Mouse (Mus musculus): Measurements from ENCODE around the gene Gp1bb. TPM values are rescaled to one million over a fixed set of nuclear protein-coding genes. Genes with fewer than 3 reads are reported as not detected.

The Gp1bb gene
- polyA plus RNA-seq, 1 experiment from 2014 or later, result 3.8 TPM

DNA sequence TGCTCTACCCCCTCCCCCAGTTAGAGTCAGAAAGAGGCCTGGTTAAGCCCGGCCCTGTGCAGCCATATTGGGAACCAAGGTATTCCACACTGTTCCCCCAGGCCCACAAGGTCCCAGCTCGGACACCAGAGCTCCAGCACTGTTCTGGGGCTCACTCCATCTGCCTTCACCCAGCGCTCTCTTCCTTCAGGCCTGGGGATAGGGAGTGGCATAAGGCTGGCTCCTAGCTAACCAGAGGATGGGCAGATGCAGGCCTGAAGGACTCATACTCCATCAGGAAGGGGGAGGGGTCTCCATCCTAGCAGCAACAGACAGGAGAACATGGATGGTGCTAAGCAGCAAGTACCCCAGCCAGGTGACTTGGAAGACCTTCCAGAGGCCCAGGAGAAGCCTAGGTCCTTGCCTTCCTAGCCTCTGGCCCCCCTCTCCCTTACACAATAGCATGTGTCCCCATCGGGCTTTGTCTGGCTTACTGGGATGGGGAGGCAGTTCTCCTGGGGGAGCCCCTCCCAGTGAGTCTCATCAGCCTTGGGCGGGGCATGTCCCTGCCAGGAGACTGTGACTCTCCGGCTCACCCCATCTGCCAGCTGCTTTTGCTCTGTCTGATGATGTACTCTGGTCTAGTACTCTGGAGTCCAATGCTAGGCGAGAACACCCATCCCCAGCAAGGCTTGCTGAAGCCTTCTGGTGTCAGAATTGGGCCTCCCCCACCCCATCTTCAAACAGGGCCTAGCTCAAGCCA is 6.2 kb upstream of the Gp1bb start:
- H3K27me3 ChIP-seq, result peaks cover 78% of the 10 kb centered on the region
- no peaks in the 10 kb centered on the region for H3K36me3 ChIP-seq
- 0 out of 2 replicates have a peak overlapping the region, but pooled peaks have one; percentile 72 for H3K9ac ChIP-seq
- H3K4me2 ChIP-seq, result peak overlapping the region; percentile 98
- peaks cover 30% of the 10 kb centered on the region for H3K4me1 ChIP-seq (replicated peaks)
- 70% methylated on average over 7 of the region's 7 CpGs for WGBS
- ATAC-seq (replicated peaks; ENCODE audit: insufficient number of reproducible peaks, insufficient read depth, low FRiP score, low read depth), result no peak
- peak overlapping the region; percentile 79 for H3K4me3 ChIP-seq
- H3K27ac ChIP-seq, result no peak overlapping the region
- no peaks in the 10 kb centered on the region for H3K9me3 ChIP-seq (replicated peaks)

DNA sequence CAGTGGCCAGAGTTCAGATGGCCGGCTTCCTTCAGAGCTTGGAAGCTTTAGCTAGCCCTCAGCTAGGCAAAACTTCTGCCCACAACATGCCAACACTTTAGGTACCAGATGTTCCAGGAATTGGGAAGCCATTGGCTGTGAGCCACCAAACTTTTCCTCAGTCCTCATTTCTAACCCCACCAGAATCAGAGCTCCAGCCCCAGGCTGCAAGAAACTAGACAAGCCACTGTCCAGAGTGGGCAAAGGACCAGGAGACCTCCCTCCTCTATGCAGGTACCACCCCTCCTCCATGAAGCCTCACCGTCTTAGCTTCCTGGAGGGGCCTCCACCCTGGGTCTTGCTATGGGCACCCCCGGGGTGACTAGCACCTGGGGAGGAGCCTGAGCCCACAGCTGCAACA is 5.0 kb upstream of the Gp1bb start:
- H3K4me3 ChIP-seq, result no peak overlapping the region

DNA sequence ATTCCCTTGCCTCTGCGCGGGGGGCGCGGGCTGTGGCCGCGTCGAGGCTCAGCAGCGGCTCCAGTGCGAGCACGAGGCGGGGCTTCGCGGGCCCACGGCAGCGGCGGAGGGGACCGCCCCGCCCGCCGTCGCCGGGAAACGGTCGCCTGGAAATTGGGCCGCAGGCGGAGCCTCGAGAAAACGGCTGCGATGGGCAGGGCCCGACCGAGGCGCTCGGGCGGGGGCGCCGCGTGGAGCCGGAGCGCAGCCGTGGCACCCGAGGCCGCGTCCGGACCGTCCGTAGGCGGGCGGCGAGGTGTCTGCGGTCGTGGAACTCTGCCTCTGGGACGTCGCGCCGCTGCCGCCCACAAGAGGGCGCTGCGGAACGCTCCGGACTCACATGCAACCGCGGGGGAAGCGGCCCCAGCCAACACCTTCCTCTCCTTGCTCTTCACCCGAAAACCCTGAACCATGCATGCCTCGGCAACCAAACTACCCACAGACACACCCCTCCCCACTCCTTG is 4.2 kb upstream of the Gp1bb start, which contains the start of gene Gm49601:
TSS of gene Gm49601 (minus strand) at position 52 of the 503 bp plus-strand sequence.
- Histone ChIP-seq H3K4me3 (peak within 1 kb of the TSS; percentile 56), H3K27ac (no peak within 1 kb of the TSS), H3K36me3 (no peaks in the 10 kb centered on the region), H3K27me3 (peaks cover 94% of the 10 kb centered on the region), H3K9me3 (replicated peaks) (no peaks in the 10 kb centered on the region), H3K4me2 (peak within 1 kb of the TSS; percentile 90), H3K4me1 (replicated peaks) (peaks cover 39% of the 10 kb centered on the region), H3K9ac (peak within 1 kb of the TSS; percentile 49)
- ATAC-seq (replicated peaks; ENCODE audit: insufficient number of reproducible peaks, insufficient read depth, low FRiP score, low read depth), result 0 out of 2 replicates have a peak, but pooled peaks have one; percentile 12
- WGBS, result under 1% methylated on average over 63 of the region's 65 CpGs

More for the DNA sequence above, 5.0 kb upstream of the Gp1bb start:
- ATAC-seq (replicated peaks; ENCODE audit: insufficient number of reproducible peaks, insufficient read depth, low FRiP score, low read depth), result no peak
- Histone ChIP-seq H3K4me2 (peak overlapping the region; percentile 90; the same call in 1 of the 2 replicates), H3K36me3 (no peaks in the 10 kb centered on the region), H3K4me1 (replicated peaks) (peaks cover 32% of the 10 kb centered on the region), H3K27me3 (peaks cover 90% of the 10 kb centered on the region), H3K9ac (no peak overlapping the region), H3K27ac (no peak overlapping the region), H3K9me3 (replicated peaks) (no peaks in the 10 kb centered on the region)
- 51% methylated on average over 3 of the region's 3 CpGs for WGBS

DNA sequence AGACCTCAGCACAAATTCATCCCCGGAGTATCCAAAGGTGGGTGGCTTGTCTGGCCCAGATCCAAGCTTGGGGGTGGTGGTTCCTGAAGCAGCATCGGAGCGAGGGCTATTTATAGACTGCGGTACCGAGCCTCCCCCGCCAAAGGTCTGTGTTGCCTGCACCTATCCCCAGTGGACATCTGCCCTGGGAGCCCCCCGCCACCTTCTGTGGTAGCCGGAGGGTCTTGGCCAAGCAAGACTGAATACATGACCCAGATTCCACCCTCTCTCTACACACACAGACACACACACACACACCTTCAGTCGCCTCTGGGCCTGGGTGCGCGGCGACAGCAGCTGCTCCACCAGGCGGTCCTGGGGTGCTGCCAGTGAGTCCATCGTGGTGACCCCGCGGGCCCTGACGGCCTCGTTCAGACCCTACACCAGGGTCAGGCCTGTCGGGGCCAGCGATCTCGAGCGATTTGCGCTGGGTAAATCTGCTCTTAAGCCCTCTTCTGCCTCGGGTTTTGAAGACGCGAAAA is 3.6 kb upstream of the Gp1bb start:
- no peak for ATAC-seq (replicated peaks; ENCODE audit: insufficient number of reproducible peaks, insufficient read depth, low FRiP score, low read depth)
- H3K27ac ChIP-seq, result no peak overlapping the region
- peak overlapping the region; percentile 56 for H3K4me3 ChIP-seq
- H3K4me1 ChIP-seq (replicated peaks), result peaks cover 45% of the 10 kb centered on the region
- WGBS, result 10% methylated on average over 26 of the region's 26 CpGs
- H3K4me2 ChIP-seq, result peak overlapping the region; percentile 90
- no peaks in the 10 kb centered on the region for H3K36me3 ChIP-seq
- H3K9me3 ChIP-seq (replicated peaks), result no peaks in the 10 kb centered on the region
- peaks cover 95% of the 10 kb centered on the region for H3K27me3 ChIP-seq
- H3K9ac ChIP-seq, result peak overlapping the region; percentile 49

DNA sequence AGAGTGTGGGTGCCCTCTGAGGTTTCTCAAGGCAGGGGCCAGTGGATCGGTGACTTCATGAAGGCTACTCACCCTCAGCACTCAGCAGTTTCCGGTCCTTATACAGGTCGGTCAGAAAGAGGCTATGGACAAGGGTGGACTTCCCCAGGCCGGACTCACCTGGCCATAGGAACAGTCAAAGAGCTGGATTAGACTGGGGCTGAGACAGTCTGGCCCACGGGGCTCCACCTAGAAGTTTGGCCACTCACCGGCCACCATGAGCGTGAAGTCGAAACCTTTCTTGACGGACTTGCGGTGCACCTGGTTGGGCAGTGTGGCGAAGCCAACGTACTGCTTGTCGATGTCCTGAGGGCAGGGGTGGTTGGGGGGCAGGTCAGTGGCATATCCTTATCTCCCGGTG is 2.9 kb upstream of the Gp1bb start:
- Histone ChIP-seq H3K4me1 (replicated peaks) (peaks cover 48% of the 10 kb centered on the region), H3K9me3 (replicated peaks) (no peaks in the 10 kb centered on the region), H3K4me2 (no peak overlapping the region), H3K27ac (no peak overlapping the region), H3K27me3 (peaks cover 95% of the 10 kb centered on the region), H3K4me3 (no peak overlapping the region), H3K36me3 (no peaks in the 10 kb centered on the region), H3K9ac (no peak overlapping the region)
- 53% methylated on average over 14 of the region's 14 CpGs for WGBS
- ATAC-seq (replicated peaks; ENCODE audit: insufficient number of reproducible peaks, insufficient read depth, low FRiP score, low read depth), result no peak

DNA sequence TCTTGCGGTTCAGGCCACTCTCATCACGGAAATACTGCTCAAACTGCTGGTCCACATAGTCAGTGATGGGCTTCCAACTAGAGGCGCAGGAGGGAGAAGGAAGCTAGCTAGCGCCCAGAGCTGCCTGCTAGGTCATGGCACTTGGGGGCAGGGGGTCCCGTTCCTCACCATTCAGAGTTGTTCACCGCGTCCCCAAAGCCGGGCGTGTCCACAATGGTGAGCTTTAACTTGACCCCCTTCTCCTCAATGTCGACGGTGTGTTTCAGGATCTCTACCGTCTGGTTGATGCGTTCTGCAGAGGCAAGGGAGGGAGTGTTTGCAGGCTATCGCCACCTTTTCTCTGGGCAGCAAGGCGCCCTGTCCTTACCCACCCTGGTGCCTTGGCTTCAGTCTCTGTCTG is 2.4 kb upstream of the Gp1bb start:
- WGBS, result 39% methylated on average over 15 of the region's 15 CpGs

DNA sequence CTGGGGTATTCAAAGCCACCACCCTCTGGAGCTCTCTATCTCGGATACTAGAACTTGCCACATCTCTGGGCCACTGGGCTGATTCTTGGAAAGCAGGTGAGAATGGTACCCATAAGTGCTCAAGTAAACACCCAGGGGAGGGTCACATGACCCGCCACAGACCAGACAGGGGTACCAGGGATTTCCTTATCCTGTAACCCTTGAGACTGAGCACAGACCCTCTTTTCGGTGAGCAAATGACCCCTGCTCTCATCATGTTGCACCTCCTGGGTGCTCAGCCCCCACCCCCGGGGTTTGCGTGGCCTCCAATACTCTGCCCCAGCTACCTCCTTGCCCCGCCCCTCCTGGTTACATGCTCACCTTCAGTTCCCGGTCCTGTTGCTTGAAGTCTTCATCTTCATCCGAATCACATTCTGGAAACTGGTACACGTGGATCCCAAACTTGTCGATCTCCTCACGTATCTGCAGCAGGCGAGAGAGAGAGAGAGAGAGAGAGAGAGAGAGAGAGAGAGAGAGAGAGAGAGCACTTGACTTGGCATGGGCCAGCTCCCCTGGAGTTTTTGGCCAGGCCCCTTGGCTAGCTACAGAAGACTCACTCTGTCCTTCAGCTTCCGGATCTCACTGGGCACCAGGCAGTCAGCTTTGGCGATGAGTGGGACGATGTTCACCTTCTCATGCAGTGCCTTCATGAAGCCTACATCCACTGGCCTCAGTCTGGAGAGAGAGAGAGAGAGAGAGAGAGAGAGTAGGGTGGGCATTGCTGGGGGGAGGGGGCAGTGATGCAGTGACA is 1.7 kb upstream of the Gp1bb start:
- H3K4me1 ChIP-seq (replicated peaks), result peaks cover 40% of the 10 kb centered on the region
- no peak overlapping the region for H3K9ac ChIP-seq
- H3K4me2 ChIP-seq, result no peak overlapping the region
- 48% methylated on average over 15 of the region's 15 CpGs for WGBS
- peaks cover 98% of the 10 kb centered on the region for H3K27me3 ChIP-seq
- no peaks in the 10 kb centered on the region for H3K36me3 ChIP-seq
- no peak overlapping the region for H3K27ac ChIP-seq
- no peak for ATAC-seq (replicated peaks; ENCODE audit: insufficient number of reproducible peaks, insufficient read depth, low FRiP score, low read depth)
- H3K4me3 ChIP-seq, result no peak overlapping the region
- H3K9me3 ChIP-seq (replicated peaks), result no peaks in the 10 kb centered on the region

More for the DNA sequence above, 2.4 kb upstream of the Gp1bb start:
- no peak for ATAC-seq (replicated peaks; ENCODE audit: insufficient number of reproducible peaks, insufficient read depth, low FRiP score, low read depth)
- H3K36me3 ChIP-seq, result no peaks in the 10 kb centered on the region
- H3K9me3 ChIP-seq (replicated peaks), result no peaks in the 10 kb centered on the region
- peaks cover 45% of the 10 kb centered on the region for H3K4me1 ChIP-seq (replicated peaks)
- no peak overlapping the region for H3K9ac ChIP-seq
- H3K4me2 ChIP-seq, result no peak overlapping the region
- H3K4me3 ChIP-seq, result no peak overlapping the region
- no peak overlapping the region for H3K27ac ChIP-seq
- H3K27me3 ChIP-seq, result peaks cover 97% of the 10 kb centered on the region

DNA sequence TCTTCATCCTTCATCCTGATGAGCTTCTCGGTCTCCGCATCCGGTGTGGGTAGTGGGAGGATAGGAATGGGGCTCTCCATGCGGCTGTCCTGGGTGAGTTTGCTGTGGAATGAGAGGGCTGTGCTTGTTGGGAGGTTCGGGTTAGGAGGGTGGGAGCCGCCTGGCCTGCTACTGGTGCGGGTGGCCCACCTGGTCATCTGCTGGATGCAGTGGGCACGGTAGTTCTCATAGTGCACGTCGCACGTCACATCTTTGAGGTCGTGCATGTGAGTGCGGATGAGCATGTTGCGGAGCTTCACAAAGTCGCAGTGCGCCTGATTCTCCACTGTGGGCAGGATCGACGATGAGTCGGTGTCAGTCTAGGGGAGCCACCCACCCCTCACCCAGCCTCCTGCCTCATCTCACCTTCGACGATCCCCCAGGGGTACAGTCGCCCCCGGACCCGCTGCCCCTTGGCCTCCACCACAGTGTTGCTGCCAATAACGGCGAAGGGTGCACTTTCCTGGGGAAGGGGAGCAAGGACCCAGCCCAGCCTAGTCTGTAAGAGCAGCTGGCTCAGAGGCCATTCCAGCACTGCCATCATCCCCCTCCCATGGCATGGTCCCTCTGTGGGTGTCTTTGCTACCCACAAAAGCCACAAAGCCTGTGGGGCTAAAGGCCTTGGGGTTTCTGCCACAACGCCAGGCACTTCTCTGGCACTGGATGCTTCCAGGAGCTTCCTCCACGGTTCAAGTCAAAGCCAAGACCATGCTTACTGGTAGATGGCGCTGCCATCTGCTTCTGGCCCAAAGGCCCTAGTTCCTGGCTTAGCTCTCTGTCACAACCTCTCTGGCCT is 930 bp upstream of the Gp1bb start:
- ATAC-seq (replicated peaks; ENCODE audit: insufficient number of reproducible peaks, insufficient read depth, low FRiP score, low read depth), result no peak
- H3K36me3 ChIP-seq, result no peaks in the 10 kb centered on the region
- no peak overlapping the region for H3K4me3 ChIP-seq
- no peak overlapping the region for H3K27ac ChIP-seq
- H3K4me2 ChIP-seq, result no peak overlapping the region
- no peaks in the 10 kb centered on the region for H3K9me3 ChIP-seq (replicated peaks)
- no peak overlapping the region for H3K9ac ChIP-seq
- H3K4me1 ChIP-seq (replicated peaks), result peaks cover 40% of the 10 kb centered on the region
- 39% methylated on average over 29 of the region's 29 CpGs for WGBS
- H3K27me3 ChIP-seq, result peaks cover 98% of the 10 kb centered on the region

DNA sequence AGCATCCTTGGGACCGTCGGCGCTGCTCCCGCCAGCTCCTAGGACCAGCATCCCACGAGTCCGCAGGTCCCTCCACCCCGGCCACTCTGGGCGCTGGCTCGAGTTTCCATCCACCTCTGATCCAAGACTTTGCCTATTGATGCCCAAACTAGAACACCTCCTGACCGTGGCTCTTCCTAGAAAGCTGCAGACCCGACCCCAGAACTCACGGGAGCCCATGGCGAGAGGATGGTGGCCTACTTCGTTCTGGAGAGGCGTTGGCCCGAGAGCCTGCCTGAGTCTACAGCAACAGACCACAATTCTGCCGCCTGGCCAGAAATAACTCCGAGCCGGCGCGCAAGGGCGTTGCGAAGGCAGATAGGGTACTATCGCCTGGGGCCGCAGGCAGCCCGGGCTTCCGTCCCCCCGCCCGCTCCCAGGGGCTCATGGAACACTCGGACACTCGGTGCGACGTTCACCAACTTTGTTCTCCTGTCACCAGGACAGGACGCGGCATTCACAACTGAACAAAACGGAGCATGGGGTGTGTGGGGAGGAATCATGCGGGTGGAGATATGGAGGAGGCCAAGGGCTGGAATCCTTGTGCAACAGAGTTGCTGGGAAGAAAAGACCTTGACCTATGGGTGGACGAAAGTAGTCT is 721 bp downstream of the Gp1bb start:
- H3K4me3 ChIP-seq, result peak overlapping the region; percentile 58
- WGBS, result 4% methylated on average over 38 of the region's 38 CpGs
- no peaks in the 10 kb centered on the region for H3K36me3 ChIP-seq
- H3K4me1 ChIP-seq (replicated peaks), result peaks cover 39% of the 10 kb centered on the region
- H3K4me2 ChIP-seq, result peak overlapping the region; percentile 98
- peaks cover 97% of the 10 kb centered on the region for H3K27me3 ChIP-seq
- H3K9ac ChIP-seq, result peak overlapping the region; percentile 53
- no peak overlapping the region for H3K27ac ChIP-seq
- ATAC-seq (replicated peaks; ENCODE audit: insufficient number of reproducible peaks, insufficient read depth, low FRiP score, low read depth), result no peak
- H3K9me3 ChIP-seq (replicated peaks), result no peaks in the 10 kb centered on the region

DNA sequence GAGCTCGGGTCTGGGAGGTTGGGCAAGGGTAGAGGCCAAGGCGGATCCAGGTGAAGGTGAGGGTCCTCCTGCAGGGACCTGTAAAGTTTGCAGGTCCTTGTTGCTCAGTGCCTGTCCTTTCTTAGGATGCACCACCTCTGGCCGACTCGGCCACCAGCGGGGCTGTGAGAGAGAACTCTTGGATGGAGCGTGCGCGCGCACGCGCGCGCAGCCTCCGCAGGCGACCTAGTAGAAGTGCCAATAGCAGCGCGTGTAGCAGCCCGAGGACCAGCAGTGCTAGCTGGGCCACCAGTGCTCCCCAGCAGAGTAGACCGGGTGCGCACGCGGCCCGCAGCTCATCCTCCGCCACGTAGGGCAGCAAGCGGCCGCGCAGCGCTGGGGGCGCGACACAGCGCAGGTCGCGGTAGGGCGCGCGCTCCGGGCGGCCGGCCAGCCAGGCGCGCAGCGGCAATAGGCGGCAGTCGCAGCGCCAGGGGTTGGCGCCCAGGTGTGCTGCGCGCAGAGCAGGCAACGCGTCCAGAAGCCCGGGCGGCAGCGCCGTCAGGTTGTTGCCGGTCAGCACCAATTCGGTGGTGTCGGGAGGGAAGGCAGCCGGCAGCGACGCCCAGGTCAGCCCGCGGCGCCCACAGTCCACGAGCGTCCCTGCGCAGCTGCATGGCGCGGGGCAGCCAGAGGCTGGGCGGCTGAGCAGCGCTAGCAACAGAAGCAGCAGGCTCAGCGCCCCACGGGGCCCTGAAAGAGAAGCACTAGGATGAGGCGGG is 1.4 kb downstream of the Gp1bb start:
- H3K27ac ChIP-seq, result no peak overlapping the region
- H3K4me3 ChIP-seq, result peak overlapping the region; percentile 58
- no peaks in the 10 kb centered on the region for H3K9me3 ChIP-seq (replicated peaks)
- peaks cover 32% of the 10 kb centered on the region for H3K4me1 ChIP-seq (replicated peaks)
- H3K9ac ChIP-seq, result peak overlapping the region; percentile 53
- 2% methylated on average over 74 of the region's 74 CpGs for WGBS
- peak overlapping the region; percentile 98 for H3K4me2 ChIP-seq
- no peaks in the 10 kb centered on the region for H3K36me3 ChIP-seq
- H3K27me3 ChIP-seq, result peaks cover 98% of the 10 kb centered on the region
- ATAC-seq (replicated peaks; ENCODE audit: insufficient number of reproducible peaks, insufficient read depth, low FRiP score, low read depth), result peak; percentile 5; the same call in 1 of the 2 replicates

Measured in heart, embryonic 15.5 days (tissue).